Mouse (Mus musculus): ENCODE measurements around the gene Gatad1. TPM values are rescaled to one million over a fixed set of nuclear protein-coding genes. Genes with fewer than 3 reads are reported as not detected.

Gatad1 gene
- polyA plus RNA-seq, 1 experiment from 2014 or later = 60.0 TPM

- H3K27ac ChIP-seq = peak within 1 kb of the TSS; percentile 72
- H3K9ac ChIP-seq = peak within 1 kb of the TSS; percentile 62
- H3K4me1 ChIP-seq (replicated peaks) = peaks cover 10% of the 10 kb centered on the region; the same call in 1 of the 2 replicates
- H3K9me3 ChIP-seq = no peaks in the 10 kb centered on the region
- ATAC-seq = peak; percentile 99
- H3K4me3 ChIP-seq (replicated peaks) = peak within 1 kb of the TSS; percentile 73
- H3K36me3 ChIP-seq = peaks cover 4% of the 10 kb centered on the region
- WGBS = under 1% methylated on average over 50 of the region's 50 CpGs
- H3K4me2 ChIP-seq (replicated peaks) = peak within 1 kb of the TSS; percentile 71
- no peaks in the 10 kb centered on the region for H3K27me3 ChIP-seq (replicated peaks)
Observed at GRCm38 (mm10) chr5:3595693-3596398, 61.1 kb downstream of the Gatad1 start, which contains the start of gene Pex1. Pex1 (plus strand) TSS chr5:3596066.

Other genes starting within 250 kb of the Gatad1 start
- gene Fam133b, start 113.4 kb downstream of the Gatad1 start, polyA plus RNA-seq (2015; fragmentation: Nextera tagmentation; extraction: Ambion mirVana) = 20.8 and 23.5 TPM in 2 replicates
- gene 1700109H08Rik, start 85.6 kb downstream of the Gatad1 start, polyA plus RNA-seq (2015; fragmentation: Nextera tagmentation; extraction: Ambion mirVana) = 1.6 and 1.7 TPM in 2 replicates
- gene Pex1, start 61.1 kb downstream of the Gatad1 start, polyA plus RNA-seq (2015; fragmentation: Nextera tagmentation; extraction: Ambion mirVana) = 15.5 and 20.2 TPM in 2 replicates
- 9.3 and 10.8 TPM in 2 replicates for gene Rbm48, start 60.6 kb downstream of the Gatad1 start, polyA plus RNA-seq (2015; fragmentation: Nextera tagmentation; extraction: Ambion mirVana)
- not detected in 2 replicates for gene Tmbim7, start 6.0 kb downstream of the Gatad1 start, polyA plus RNA-seq (2015; fragmentation: Nextera tagmentation; extraction: Ambion mirVana)
- 8.4 and 9.2 TPM in 2 replicates for gene Ankib1, start 145.7 kb upstream of the Gatad1 start, polyA plus RNA-seq (2015; fragmentation: Nextera tagmentation; extraction: Ambion mirVana)
- 30.4 and 34.2 TPM in 2 replicates for gene Krit1, start 146.0 kb upstream of the Gatad1 start, polyA plus RNA-seq (2015; fragmentation: Nextera tagmentation; extraction: Ambion mirVana)
- not detected in 2 replicates for gene Lrrd1, start 188.0 kb upstream of the Gatad1 start, polyA plus RNA-seq (2015; fragmentation: Nextera tagmentation; extraction: Ambion mirVana)
- gene Mterf1a, start 236.7 kb upstream of the Gatad1 start, polyA plus RNA-seq (2015; fragmentation: Nextera tagmentation; extraction: Ambion mirVana) = 7.4 and 9.0 TPM in 2 replicates